Mouse (Mus musculus): Measurements from ENCODE around the gene Fam19a5. TPM values are rescaled to one million over a fixed set of nuclear protein-coding genes. Genes with fewer than 3 reads are reported as not detected.

Gene Fam19a5
- polyA plus RNA-seq, 1 experiment from 2014 or later: 4.0 TPM

DNA sequence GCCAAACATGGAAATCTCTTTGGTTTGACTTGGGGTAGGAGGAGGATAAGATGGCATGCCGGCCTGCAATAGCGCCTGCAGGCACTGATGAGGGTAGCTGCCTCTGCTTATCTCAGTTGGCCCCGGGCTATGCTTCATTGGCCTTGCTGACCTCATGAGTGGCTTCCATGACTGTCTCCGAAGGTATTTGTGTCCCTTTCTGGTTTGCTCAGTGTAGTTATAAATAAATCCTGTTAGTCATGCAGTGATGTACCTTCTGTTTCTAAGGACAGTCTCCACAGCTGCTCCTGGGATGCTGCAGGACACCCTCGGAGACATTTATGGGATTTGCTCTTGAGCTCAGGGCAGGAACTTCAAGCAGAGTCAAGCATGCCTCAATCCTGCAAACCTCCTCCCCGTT is 115.6 kb downstream of the Fam19a5 start:
- no peaks in the 10 kb centered on the region for H3K27me3 ChIP-seq (ENCODE audit: control insufficient read depth, insufficient read depth, low read length)
- ATAC-seq (ENCODE audit: insufficient number of reproducible peaks, low FRiP score, low TSS enrichment, low read depth): no peak
- peaks cover 5% of the 10 kb centered on the region; the same call in 1 of the 2 replicates for H3K4me1 ChIP-seq (ENCODE audit: control insufficient read depth, insufficient read depth, low read length)
- H3K4me2 ChIP-seq (ENCODE audit: low read depth, severe bottlenecking): no peak overlapping the region
- H3K36me3 ChIP-seq (ENCODE audit: control insufficient read depth, insufficient read depth, low read length): no peaks in the 10 kb centered on the region
- H3K9me3 ChIP-seq (ENCODE audit: control insufficient read depth, low read length): no peaks in the 10 kb centered on the region
- WGBS: 92% methylated on average over 6 of the region's 6 CpGs
- H3K4me3 ChIP-seq (ENCODE audit: low read depth, low read length): no peak overlapping the region
- H3K27ac ChIP-seq (replicated peaks; ENCODE audit: low read depth, low read length): no peak overlapping the region
- no peak for DNase-seq (ENCODE audit: low spot score)
- no peak overlapping the region for H3K9ac ChIP-seq (ENCODE audit: low read length)

DNA sequence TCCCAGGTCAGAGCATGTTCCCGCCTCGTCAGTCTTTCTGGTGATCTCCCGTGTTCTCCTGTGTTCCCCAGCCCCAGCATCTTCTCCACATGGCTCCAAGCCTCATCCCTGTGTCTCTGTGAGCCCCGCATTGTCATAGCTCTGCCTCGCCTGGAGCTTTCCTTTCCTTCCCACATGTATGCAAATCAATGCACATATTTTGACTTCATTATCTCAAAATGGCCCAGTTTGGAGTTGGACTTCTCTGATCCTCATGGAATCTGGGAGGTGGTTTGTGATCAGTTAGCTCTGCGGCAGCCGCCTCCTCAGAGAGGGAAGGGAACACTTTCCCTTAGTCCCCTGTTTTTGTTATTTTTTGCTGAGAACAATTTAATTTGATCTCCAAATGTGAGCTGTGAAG is 117.9 kb downstream of the Fam19a5 start:
- 89% methylated on average over 7 of the region's 7 CpGs for WGBS
- no peak overlapping the region for H3K9ac ChIP-seq (ENCODE audit: low read length)
- no peak overlapping the region for H3K27ac ChIP-seq (replicated peaks; ENCODE audit: low read depth, low read length)
- H3K9me3 ChIP-seq (ENCODE audit: control insufficient read depth, low read length): no peaks in the 10 kb centered on the region
- H3K36me3 ChIP-seq (ENCODE audit: control insufficient read depth, insufficient read depth, low read length): no peaks in the 10 kb centered on the region
- no peak for DNase-seq (ENCODE audit: low spot score)
- no peaks in the 10 kb centered on the region for H3K27me3 ChIP-seq (ENCODE audit: control insufficient read depth, insufficient read depth, low read length)
- no peak overlapping the region for H3K4me3 ChIP-seq (ENCODE audit: low read depth, low read length)
- no peaks in the 10 kb centered on the region for H3K4me1 ChIP-seq (ENCODE audit: control insufficient read depth, insufficient read depth, low read length)
- ATAC-seq (ENCODE audit: insufficient number of reproducible peaks, low FRiP score, low TSS enrichment, low read depth): no peak
- H3K4me2 ChIP-seq (ENCODE audit: low read depth, severe bottlenecking): no peak overlapping the region

DNA sequence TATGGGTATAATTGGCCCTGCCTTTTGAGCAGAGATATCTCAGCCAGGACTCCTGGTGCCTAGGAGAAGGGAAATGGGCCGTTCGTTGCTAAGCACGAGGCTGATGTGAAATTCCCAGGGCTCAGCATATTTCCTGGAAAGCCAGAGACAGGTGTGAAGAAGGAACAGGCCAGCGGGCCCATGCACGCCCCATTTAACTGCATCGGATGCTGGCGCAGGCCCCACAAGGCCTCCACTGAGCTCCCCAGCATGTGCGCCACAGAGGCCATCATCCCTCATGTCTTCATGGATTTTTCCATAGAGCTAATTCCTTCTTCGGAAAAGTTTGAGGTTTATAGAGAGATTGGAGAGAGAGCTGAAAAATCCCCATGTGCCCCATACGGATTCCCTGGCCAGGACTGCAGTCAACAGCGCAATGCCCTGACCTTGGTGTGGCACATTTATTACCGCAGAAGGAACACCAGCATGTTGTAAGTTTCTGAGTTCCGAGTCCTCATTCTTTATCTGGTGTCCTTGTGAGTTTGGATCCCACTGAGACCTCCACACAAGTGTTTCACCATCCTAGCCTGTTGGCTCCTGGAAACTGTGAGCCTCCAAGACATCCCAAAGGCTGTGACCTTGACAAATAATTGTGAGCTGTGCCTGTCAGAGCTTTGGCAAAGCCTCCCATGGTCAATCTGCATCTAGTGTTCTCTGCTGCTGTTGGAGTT is 122.1 kb downstream of the Fam19a5 start:
- no peak overlapping the region for H3K4me3 ChIP-seq (ENCODE audit: low read depth, low read length)
- no peak for ATAC-seq (ENCODE audit: insufficient number of reproducible peaks, low FRiP score, low TSS enrichment, low read depth)
- whole genome bisulfite sequencing: 93% methylated on average over 13 of the region's 13 CpGs
- H3K27me3 ChIP-seq (ENCODE audit: control insufficient read depth, insufficient read depth, low read length): no peaks in the 10 kb centered on the region
- H3K9ac ChIP-seq (ENCODE audit: low read length): no peak overlapping the region
- no peak for DNase-seq (ENCODE audit: low spot score)
- H3K36me3 ChIP-seq (ENCODE audit: control insufficient read depth, insufficient read depth, low read length): no peaks in the 10 kb centered on the region
- H3K4me2 ChIP-seq (ENCODE audit: low read depth, severe bottlenecking): no peak overlapping the region
- no peaks in the 10 kb centered on the region for H3K9me3 ChIP-seq (ENCODE audit: control insufficient read depth, low read length)
- no peak overlapping the region for H3K27ac ChIP-seq (replicated peaks; ENCODE audit: low read depth, low read length)
- no peaks in the 10 kb centered on the region for H3K4me1 ChIP-seq (ENCODE audit: control insufficient read depth, insufficient read depth, low read length)

DNA sequence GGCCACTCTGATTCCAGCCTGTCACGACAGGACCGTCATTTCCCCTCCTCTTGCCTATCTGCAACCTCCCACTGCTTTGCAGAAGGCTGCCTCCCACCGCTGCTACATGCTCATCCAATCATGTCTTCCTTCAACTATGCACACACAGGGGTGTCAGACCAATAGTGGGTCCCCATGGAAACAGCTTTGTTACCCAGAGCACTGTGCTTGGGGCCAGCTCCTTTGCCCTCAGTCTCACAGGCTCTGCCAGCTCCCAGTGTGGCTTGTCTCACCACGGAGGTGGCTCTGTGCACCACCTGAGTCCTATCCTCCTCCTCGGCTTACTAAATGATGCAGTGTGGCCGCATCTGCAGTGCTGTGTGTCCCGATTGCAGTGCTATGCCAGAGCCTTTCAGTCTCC is 123.3 kb downstream of the Fam19a5 start:
- Histone ChIP-seq H3K36me3 (ENCODE audit: control insufficient read depth, insufficient read depth, low read length) (no peaks in the 10 kb centered on the region), H3K9ac (ENCODE audit: low read length) (no peak overlapping the region), H3K27me3 (ENCODE audit: control insufficient read depth, insufficient read depth, low read length) (no peaks in the 10 kb centered on the region), H3K9me3 (ENCODE audit: control insufficient read depth, low read length) (no peaks in the 10 kb centered on the region), H3K27ac (replicated peaks; ENCODE audit: low read depth, low read length) (no peak overlapping the region), H3K4me2 (ENCODE audit: low read depth, severe bottlenecking) (no peak overlapping the region), H3K4me1 (ENCODE audit: control insufficient read depth, insufficient read depth, low read length) (no peaks in the 10 kb centered on the region), H3K4me3 (ENCODE audit: low read depth, low read length) (no peak overlapping the region)
- ATAC-seq (ENCODE audit: insufficient number of reproducible peaks, low FRiP score, low TSS enrichment, low read depth) (no peak), DNase-seq (ENCODE audit: low spot score) (no peak)
- WGBS: 88% methylated on average over 7 of the region's 7 CpGs

GRCm38 (mm10) chr15:87668112-87668511 is 124.0 kb downstream of the Fam19a5 start:
- 80% methylated on average over 5 of the region's 5 CpGs for WGBS
- no peak for DNase-seq (ENCODE audit: low spot score)

DNA sequence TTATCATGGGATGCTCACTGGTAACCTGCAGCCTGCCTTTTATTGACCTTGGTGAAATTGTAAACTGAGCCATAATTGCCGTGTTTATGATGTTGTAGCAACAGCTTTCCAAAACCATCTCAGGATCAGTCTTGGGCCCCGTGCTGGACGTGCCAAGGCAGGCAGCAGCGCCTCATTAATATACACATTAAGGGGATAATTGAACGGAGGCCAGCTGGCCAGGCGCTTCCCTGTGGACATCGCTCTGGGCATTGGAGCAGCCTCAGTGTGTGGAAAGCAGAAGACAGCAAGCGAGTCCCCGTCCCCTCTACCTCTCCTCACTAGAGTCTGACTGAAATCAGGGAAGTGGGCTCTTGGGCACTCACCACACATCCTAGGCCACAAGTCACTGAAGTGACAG is 127.8 kb downstream of the Fam19a5 start:
- Histone ChIP-seq H3K9me3 (ENCODE audit: control insufficient read depth, low read length) (no peaks in the 10 kb centered on the region), H3K36me3 (ENCODE audit: control insufficient read depth, insufficient read depth, low read length) (no peaks in the 10 kb centered on the region), H3K4me2 (ENCODE audit: low read depth, severe bottlenecking) (no peak overlapping the region), H3K9ac (ENCODE audit: low read length) (no peak overlapping the region), H3K27me3 (ENCODE audit: control insufficient read depth, insufficient read depth, low read length) (no peaks in the 10 kb centered on the region), H3K27ac (replicated peaks; ENCODE audit: low read depth, low read length) (no peak overlapping the region), H3K4me3 (ENCODE audit: low read depth, low read length) (no peak overlapping the region), H3K4me1 (ENCODE audit: control insufficient read depth, insufficient read depth, low read length) (no peaks in the 10 kb centered on the region)
- DNase-seq (ENCODE audit: low spot score) (no peak), ATAC-seq (ENCODE audit: insufficient number of reproducible peaks, low FRiP score, low TSS enrichment, low read depth) (no peak)
- WGBS: 56% methylated on average over 9 of the region's 9 CpGs

More at GRCm38 (mm10) chr15:87668112-87668511, 124.0 kb downstream of the Fam19a5 start:
- no peaks in the 10 kb centered on the region for H3K36me3 ChIP-seq (ENCODE audit: control insufficient read depth, insufficient read depth, low read length)
- H3K4me2 ChIP-seq (ENCODE audit: low read depth, severe bottlenecking): no peak overlapping the region
- no peak overlapping the region for H3K9ac ChIP-seq (ENCODE audit: low read length)
- H3K9me3 ChIP-seq (ENCODE audit: control insufficient read depth, low read length): no peaks in the 10 kb centered on the region
- H3K4me3 ChIP-seq (ENCODE audit: low read depth, low read length): no peak overlapping the region
- H3K4me1 ChIP-seq (ENCODE audit: control insufficient read depth, insufficient read depth, low read length): no peaks in the 10 kb centered on the region
- H3K27me3 ChIP-seq (ENCODE audit: control insufficient read depth, insufficient read depth, low read length): no peaks in the 10 kb centered on the region
- no peak overlapping the region for H3K27ac ChIP-seq (replicated peaks; ENCODE audit: low read depth, low read length)
- ATAC-seq (ENCODE audit: insufficient number of reproducible peaks, low FRiP score, low TSS enrichment, low read depth): no peak

GRCm38 (mm10) chr15:87678711-87679110 is 134.6 kb downstream of the Fam19a5 start:
- Histone ChIP-seq H3K27me3 (ENCODE audit: control insufficient read depth, insufficient read depth, low read length) (no peaks in the 10 kb centered on the region), H3K36me3 (ENCODE audit: control insufficient read depth, insufficient read depth, low read length) (no peaks in the 10 kb centered on the region), H3K4me1 (ENCODE audit: control insufficient read depth, insufficient read depth, low read length) (no peaks in the 10 kb centered on the region), H3K9ac (ENCODE audit: low read length) (no peak overlapping the region), H3K4me3 (ENCODE audit: low read depth, low read length) (no peak overlapping the region), H3K9me3 (ENCODE audit: control insufficient read depth, low read length) (no peaks in the 10 kb centered on the region), H3K4me2 (ENCODE audit: low read depth, severe bottlenecking) (no peak overlapping the region), H3K27ac (replicated peaks; ENCODE audit: low read depth, low read length) (no peak overlapping the region)
- ATAC-seq (ENCODE audit: insufficient number of reproducible peaks, low FRiP score, low TSS enrichment, low read depth) (no peak), DNase-seq (ENCODE audit: low spot score) (no peak)
- 34% methylated on average over 6 of the region's 6 CpGs for WGBS

DNA sequence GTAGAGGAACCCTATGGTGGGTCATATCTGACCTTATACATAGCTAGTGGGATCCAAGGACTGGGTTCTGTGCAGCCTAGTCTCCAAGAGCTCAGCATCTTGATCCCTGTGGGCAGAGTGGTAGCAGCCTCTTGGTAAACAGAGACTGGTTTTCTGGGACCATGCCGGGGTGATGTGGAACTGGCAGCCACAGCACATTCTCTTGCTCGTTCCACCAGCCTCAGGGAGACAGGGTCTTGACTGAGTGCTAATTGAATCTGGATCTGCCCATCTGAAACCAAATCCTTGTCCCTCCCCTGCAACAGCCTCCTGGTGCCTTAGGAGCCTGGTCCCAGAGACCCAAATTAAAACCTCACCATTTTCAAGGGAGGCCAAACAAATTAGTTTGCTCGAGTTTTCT is 138.3 kb downstream of the Fam19a5 start:
- Histone ChIP-seq H3K27me3 (ENCODE audit: control insufficient read depth, insufficient read depth, low read length) (no peaks in the 10 kb centered on the region), H3K27ac (replicated peaks; ENCODE audit: low read depth, low read length) (no peak overlapping the region), H3K9ac (ENCODE audit: low read length) (no peak overlapping the region), H3K9me3 (ENCODE audit: control insufficient read depth, low read length) (no peaks in the 10 kb centered on the region), H3K4me2 (ENCODE audit: low read depth, severe bottlenecking) (no peak overlapping the region), H3K4me3 (ENCODE audit: low read depth, low read length) (no peak overlapping the region), H3K36me3 (ENCODE audit: control insufficient read depth, insufficient read depth, low read length) (no peaks in the 10 kb centered on the region), H3K4me1 (ENCODE audit: control insufficient read depth, insufficient read depth, low read length) (no peaks in the 10 kb centered on the region)
- DNase-seq (ENCODE audit: low spot score) (no peak), ATAC-seq (ENCODE audit: insufficient number of reproducible peaks, low FRiP score, low TSS enrichment, low read depth) (no peak)
- WGBS: 60% methylated on average over 3 of the region's 3 CpGs
